Mouse (Mus musculus) liver, embryonic 11.5 days (tissue): ENCODE results near the gene Gm11237. TPM values are rescaled to one million over a fixed set of nuclear protein-coding genes. Genes with fewer than 3 reads are reported as not detected.
"Not testable (repeated sequence)": the region's sequence is repeated elsewhere in the genome, so short reads cannot be mapped to it uniquely, and the experiment has no call there.

Experiments
- ATAC-seq: fragments of 200-750 bp; cut with Nextera tagmentation; replicated peaks from 2 replicates; pipeline ENCODE4 v1.8.0; 2017; ENCODE audit warnings: moderate number of reproducible peaks, mild to moderate bottlenecking, moderate TSS enrichment, moderate library complexity; ENCODE audit not compliant: low FRiP score
- DNase-seq: peaks from one replicate; pipeline ENCODE4 v3.0.0-alpha.2; 2017; ENCODE audit warnings: low spot score
- H3K27ac ChIP-seq: fragments of 300-500 bp; sonication (generic); 2 replicates; pipeline ENCODE4 v1.5.1; 2014; ENCODE audit warnings: mild to moderate bottlenecking, low read depth, low read length, control low read depth
- H3K27me3 ChIP-seq: fragments of 300-500 bp; sonication (generic); replicated peaks from 2 replicates; pipeline ENCODE4 v1.6.1; 2014; ENCODE audit warnings: low read length, mixed read lengths; ENCODE audit not compliant: control insufficient read depth, insufficient read depth
- H3K36me3 ChIP-seq: fragments of 300-500 bp; sonication (generic); 2 replicates; pipeline ENCODE4 v1.6.1; 2014; ENCODE audit warnings: mild to moderate bottlenecking, low read length, moderate library complexity, mixed read lengths; ENCODE audit not compliant: control insufficient read depth, insufficient read depth
- H3K4me1 ChIP-seq: fragments of 300-500 bp; sonication (generic); replicated peaks from 2 replicates; pipeline ENCODE4 v1.6.1; 2014; ENCODE audit warnings: low read length, mixed read lengths; ENCODE audit not compliant: control insufficient read depth, insufficient read depth
- H3K4me2 ChIP-seq: fragments of 300-500 bp; sonication (generic); 2 replicates; pipeline ENCODE4 v1.6.1; 2014; ENCODE audit warnings: mild to moderate bottlenecking, control low read depth, moderate library complexity
- H3K4me3 ChIP-seq: fragments of 300-500 bp; sonication (generic); 2 replicates; pipeline ENCODE4 v1.5.1; 2014; ENCODE audit warnings: low read depth, low read length, control low read depth
- H3K9ac ChIP-seq: fragments of 300-500 bp; sonication (generic); 2 replicates; pipeline ENCODE4 v1.6.1; 2014; ENCODE audit warnings: low read depth, low read length, control low read depth
- H3K9me3 ChIP-seq: fragments of 300-500 bp; sonication (generic); 2 replicates; pipeline ENCODE4 v1.6.1; 2016; ENCODE audit warnings: low read length, inconsistent platforms, mixed read lengths; ENCODE audit not compliant: control insufficient read depth
- WGBS: fragments of 180-500 bp; shearing (Covaris S2); extraction: QIAGEN DNeasy Blood & Tissue Kit; methylation state at CpG from one replicate; pipeline ENCODE4 v1.1.7; 2014; 5-methylcytosine and 5-hydroxymethylcytosine counted together
- polyA plus RNA-seq: library from polyadenylated mRNA; unstranded; fragments of >200 nt; fragmentation: Nextera tagmentation; extraction: Ambion mirVana; gene quantifications from 2 replicates; pipeline ENCODE4 v1.2.1, GENCODE M21; 2014

The Gm11237 gene
- polyA plus RNA-seq, result not detected in 2 replicates

DNA sequence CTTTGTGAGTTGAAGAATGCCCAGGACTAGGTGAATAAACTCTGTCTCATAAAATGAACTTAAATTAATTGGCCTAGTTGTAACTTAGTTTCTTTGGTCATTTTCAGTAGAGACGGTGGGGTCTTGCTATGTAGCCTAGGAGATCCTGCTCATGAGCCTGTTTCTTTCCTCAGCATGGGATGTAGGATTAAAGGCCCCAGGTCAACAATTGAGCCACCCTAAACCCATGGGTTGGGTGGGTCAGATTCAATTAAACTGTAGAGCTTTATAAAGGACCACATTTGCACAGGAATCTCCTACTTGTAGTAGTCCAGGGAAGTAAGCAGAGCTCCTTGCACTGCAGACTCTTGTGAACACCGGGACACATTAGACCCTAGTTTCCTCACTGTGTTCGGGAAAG lies at the start of gene Gm11237:
Gene Gm11237, plus strand, starts transcription at position 301 of the 400 bp plus-strand sequence.
- H3K9me3 ChIP-seq, result not testable (repeated sequence)

DNA sequence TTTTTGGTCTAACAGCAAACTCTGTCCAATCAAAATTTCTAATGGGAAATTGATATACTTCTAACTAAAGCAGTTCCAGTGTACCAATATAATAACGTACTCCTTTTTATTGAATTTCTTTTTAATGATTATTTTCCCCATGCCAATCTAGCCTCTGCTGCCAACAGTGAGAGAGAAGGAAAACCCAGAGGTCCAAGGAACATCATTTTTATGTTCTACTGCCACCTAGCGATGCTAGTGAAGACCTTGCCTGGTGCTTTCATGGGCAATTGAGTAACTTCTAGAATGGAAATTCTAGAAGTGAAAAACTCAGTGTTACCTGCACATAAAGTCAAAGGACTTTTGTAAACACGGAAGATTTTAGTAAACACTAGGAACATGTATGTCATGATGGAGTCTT lies 23.5 kb upstream of the Gm11237 start:
- no peak overlapping the region for H3K27ac ChIP-seq
- H3K9ac ChIP-seq, result no peak overlapping the region
- no peak overlapping the region for H3K4me3 ChIP-seq
- H3K4me2 ChIP-seq, result no peak overlapping the region
- no peaks in the 10 kb centered on the region for H3K9me3 ChIP-seq
- H3K27me3 ChIP-seq, result no peaks in the 10 kb centered on the region
- WGBS, result 12% methylated on average over 3 of the region's 3 CpGs
- DNase-seq (no peak), ATAC-seq (no peak)
- H3K4me1 ChIP-seq, result no peaks in the 10 kb centered on the region
- no peaks in the 10 kb centered on the region for H3K36me3 ChIP-seq

More for the DNA sequence above, at the start of gene Gm11237:
- H3K27ac ChIP-seq, H3K4me3 ChIP-seq, H3K4me1 ChIP-seq, H3K9ac ChIP-seq, H3K4me2 ChIP-seq, DNase-seq, ATAC-seq, H3K36me3 ChIP-seq, H3K27me3 ChIP-seq: not testable (repeated sequence)
- WGBS, result no CpG with 5 or more reads among the region's 3 CpGs

DNA sequence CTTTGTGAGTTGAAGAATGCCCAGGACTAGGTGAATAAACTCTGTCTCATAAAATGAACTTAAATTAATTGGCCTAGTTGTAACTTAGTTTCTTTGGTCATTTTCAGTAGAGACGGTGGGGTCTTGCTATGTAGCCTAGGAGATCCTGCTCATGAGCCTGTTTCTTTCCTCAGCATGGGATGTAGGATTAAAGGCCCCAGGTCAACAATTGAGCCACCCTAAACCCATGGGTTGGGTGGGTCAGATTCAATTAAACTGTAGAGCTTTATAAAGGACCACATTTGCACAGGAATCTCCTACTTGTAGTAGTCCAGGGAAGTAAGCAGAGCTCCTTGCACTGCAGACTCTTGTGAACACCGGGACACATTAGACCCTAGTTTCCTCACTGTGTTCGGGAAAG lies 15.2 kb upstream of the Gm11237 start, which contains the start of gene Gm11238:
Gene Gm11238, plus strand, starts transcription at position 301 of the 400 bp plus-strand sequence.
- WGBS, result no CpG with 5 or more reads among the region's 3 CpGs
- H3K27me3 ChIP-seq, DNase-seq, H3K9me3 ChIP-seq, H3K4me3 ChIP-seq, ATAC-seq, H3K9ac ChIP-seq, H3K27ac ChIP-seq, H3K36me3 ChIP-seq, H3K4me2 ChIP-seq, H3K4me1 ChIP-seq: not testable (repeated sequence)

DNA sequence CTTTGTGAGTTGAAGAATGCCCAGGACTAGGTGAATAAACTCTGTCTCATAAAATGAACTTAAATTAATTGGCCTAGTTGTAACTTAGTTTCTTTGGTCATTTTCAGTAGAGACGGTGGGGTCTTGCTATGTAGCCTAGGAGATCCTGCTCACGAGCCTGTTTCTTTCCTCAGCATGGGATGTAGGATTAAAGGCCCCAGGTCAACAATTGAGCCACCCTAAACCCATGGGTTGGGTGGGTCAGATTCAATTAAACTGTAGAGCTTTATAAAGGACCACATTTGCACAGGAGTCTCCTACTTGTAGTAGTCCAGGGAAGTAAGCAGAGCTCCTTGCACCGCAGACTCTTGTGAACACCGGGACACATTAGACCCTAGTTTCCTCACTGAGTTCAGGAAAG lies 15.0 kb downstream of the Gm11237 start, which contains the start of gene Gm11236:
Gene Gm11236, plus strand, starts transcription at position 301 of the 400 bp plus-strand sequence.
- not testable (repeated sequence) for H3K27me3 ChIP-seq, H3K4me1 ChIP-seq, H3K36me3 ChIP-seq, ATAC-seq, H3K27ac ChIP-seq, DNase-seq, H3K9ac ChIP-seq, H3K4me3 ChIP-seq, H3K9me3 ChIP-seq, H3K4me2 ChIP-seq
- WGBS, result no CpG with 5 or more reads among the region's 4 CpGs

DNA sequence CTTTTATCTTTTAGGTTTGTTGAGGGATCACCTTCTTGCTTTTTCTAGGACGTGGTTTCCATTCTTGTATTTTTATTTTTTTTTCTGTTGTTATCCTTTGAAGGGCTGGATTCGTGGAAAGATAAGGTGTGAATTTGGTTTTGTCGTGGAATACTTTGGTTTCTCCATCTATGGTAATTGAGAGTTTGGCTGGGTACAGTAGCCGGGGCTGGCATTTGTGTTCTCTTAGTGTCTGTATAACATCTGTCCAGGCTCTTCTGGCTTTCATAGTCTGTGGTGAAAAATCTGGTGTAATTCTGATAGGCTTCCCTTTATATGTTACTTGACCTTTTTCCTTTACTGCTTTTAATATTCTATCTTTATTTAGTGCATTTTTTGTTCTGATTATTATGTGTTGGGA lies 39.1 kb downstream of the Gm11237 start:
- not testable (repeated sequence) for H3K4me2 ChIP-seq, ATAC-seq, H3K4me3 ChIP-seq, DNase-seq, H3K4me1 ChIP-seq, H3K36me3 ChIP-seq, H3K27me3 ChIP-seq, H3K9me3 ChIP-seq, H3K9ac ChIP-seq, H3K27ac ChIP-seq
- WGBS, result 87% methylated on average over 4 of the region's 4 CpGs

DNA sequence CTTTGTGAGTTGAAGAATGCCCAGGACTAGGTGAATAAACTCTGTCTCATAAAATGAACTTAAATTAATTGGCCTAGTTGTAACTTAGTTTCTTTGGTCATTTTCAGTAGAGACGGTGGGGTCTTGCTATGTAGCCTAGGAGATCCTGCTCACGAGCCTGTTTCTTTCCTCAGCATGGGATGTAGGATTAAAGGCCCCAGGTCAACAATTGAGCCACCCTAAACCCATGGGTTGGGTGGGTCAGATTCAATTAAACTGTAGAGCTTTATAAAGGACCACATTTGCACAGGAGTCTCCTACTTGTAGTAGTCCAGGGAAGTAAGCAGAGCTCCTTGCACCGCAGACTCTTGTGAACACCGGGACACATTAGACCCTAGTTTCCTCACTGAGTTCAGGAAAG lies 45.3 kb downstream of the Gm11237 start, which contains the start of gene Gm11239:
Gene Gm11239, plus strand, starts transcription at position 301 of the 400 bp plus-strand sequence.
- ATAC-seq, H3K4me1 ChIP-seq, H3K4me2 ChIP-seq, H3K27ac ChIP-seq, H3K36me3 ChIP-seq, H3K27me3 ChIP-seq, DNase-seq, H3K4me3 ChIP-seq, H3K9me3 ChIP-seq, H3K9ac ChIP-seq: not testable (repeated sequence)
- no CpG with 5 or more reads among the region's 4 CpGs for WGBS

Other genes with a start within 250 kb of the Gm11237 start
- gene Gm11487, start 217.9 kb upstream of the Gm11237 start, polyA plus RNA-seq, result not detected in 2 replicates
- gene Gm11238, start 15.1 kb upstream of the Gm11237 start, polyA plus RNA-seq, result not detected in 2 replicates
- not detected in 2 replicates for gene Gm11236, start 15.1 kb downstream of the Gm11237 start, polyA plus RNA-seq
- gene Gm11239, start 45.4 kb downstream of the Gm11237 start, polyA plus RNA-seq, result not detected in 2 replicates
- gene Gm428, start 60.5 kb downstream of the Gm11237 start, polyA plus RNA-seq, result not detected in 2 replicates
- gene Rasef, start 168.0 kb downstream of the Gm11237 start, polyA plus RNA-seq, result 0.40 and 0.63 TPM in 2 replicates